Comparison of ENCODE assay signal across 15 mouse cellular contexts in genomic region chr2:166664506-166664905, GRCm38 (mm10). TPM values are rescaled to one million over a fixed set of nuclear protein-coding genes. Genes with fewer than 3 reads are reported as not detected.
DNase-seq lines count a peak whose midpoint lies in the region; ATAC-seq lines count a peak whose summit lies in the region.
"Had no signal": no experiment of that assay in that cellular context is flagged by ENCODE, and none has a peak within 500 bp of the region (broad histone marks: within the 10 kb centered on the region; RNA-seq: fewer than 3 reads in every experiment).

No protein-coding gene starts in this region.

- 0 out of 2 replicates have a peak, but pooled peaks have one; percentile 2 for ATAC-seq in frontal cortex, adult (ENCODE audit: low TSS enrichment)

- no peak for DNase-seq in frontal cortex, postnatal 25 days (ENCODE audit: low spot score in 2 of 2)
- peak; percentile 42 for DNase-seq in lung, postnatal 10 days
- no peak for DNase-seq in lung, adult 18-20 months
- peak; percentile 60 for DNase-seq in thymus, postnatal 4 days
- DNase-seq in thymus, postnatal 0 days (ENCODE audit: low spot score): no peak
- no peak for DNase-seq in gastrocnemius, postnatal 4 days (ENCODE audit: low spot score in 2 of 2)
- DNase-seq in c-Kit-positive CD71-positive TER-119-positive erythroid progenitor cells, embryonic 14.5 days (ENCODE audit: low spot score): no peak
- DNase-seq: B cell, adult 2 months; cerebellum, postnatal 10 days; heart, postnatal 14 days; kidney, adult 11 months; layer of hippocampus, adult 9-11 months; lung, embryonic 14.5 days; thymus, postnatal 25 days had no signal

RNA-seq across cellular contexts. Expression of gene Prex1, which starts 49.1 kb away (rescaled TPM):
- polyA plus RNA-seq in thymus, postnatal 0 days (2015; fragmentation: Nextera tagmentation; extraction: Ambion mirVana): 41.9 and 49.8 TPM in 2 replicates
- total RNA-seq in gastrocnemius, postnatal 4 days (2021): 10 to 100 TPM; 18.2 to 19.4 TPM

Comparison
In these comparisons a context has a peak if more than half of its experiments do, and no peak if none do; other contexts are left out.
1. DNase-seq: peak in lung, postnatal 10 days (single experiment) and thymus, postnatal 4 days (single experiment); none in frontal cortex, postnatal 25 days (0 of 2), lung, adult 18-20 months (0 of 2), thymus, postnatal 0 days (single experiment), gastrocnemius, postnatal 4 days (0 of 2) and c-Kit-positive CD71-positive TER-119-positive erythroid progenitor cells, embryonic 14.5 days (single experiment).